Mouse (Mus musculus) myocyte (in vitro differentiated cells): Measurements from ENCODE around the gene Mchr1.

Source experiments
- MAX ChIP-seq: IDR thresholded peaks from one replicate; pipeline ENCODE4 v1.6.1; 2011; ENCODE audit warnings: low read depth, mild to moderate bottlenecking, control low read depth
- TCF3 ChIP-seq: IDR thresholded peaks from one replicate; pipeline ENCODE4 v1.6.1; 2011; ENCODE audit warnings: low read depth, control low read depth; ENCODE audit not compliant: insufficient read length

GRCm38 (mm10) chr15:81284121-81284734 lies 48.9 kb downstream of the Mchr1 start:
- TF ChIP-seq TCF3 (no peak), MAX (no peak)
